Mouse (Mus musculus) bone marrow, adult 2 months (tissue): ENCODE measurements at regions not wholly inside any gene's neighbourhood (a gene's known extent, or its start where the extent isn't known, plus 50 kb on each side); places are given as distances from the start of the nearest gene placed in this dataset.

Experiments
- H3K27ac ChIP-seq: fragments of 200-500 bp; 2 replicates; pipeline ENCODE4 v1.5.1; 2012; ENCODE audit warnings: low read depth, mild to moderate bottlenecking, control low read depth, inconsistent platforms, low read length; ENCODE audit not compliant: control insufficient read depth, poor library complexity, insufficient read depth
- H3K4me1 ChIP-seq: fragments of 200-500 bp; 2 replicates; pipeline ENCODE4 v1.6.1; 2011; ENCODE audit warnings: low read length; ENCODE audit not compliant: control insufficient read depth, insufficient read depth
- H3K4me3 ChIP-seq: fragments of 200-500 bp; replicated peaks from 2 replicates; pipeline ENCODE3; 2011; ENCODE audit warnings: mild to moderate bottlenecking, low read depth, low read length, control low read depth; ENCODE audit not compliant: control insufficient read depth
- CTCF ChIP-seq: fragments of 200-500 bp; IDR thresholded peaks from 2 replicates; pipeline ENCODE4 v1.5.1; 2011; ENCODE audit warnings: low read length, control low read depth; ENCODE audit not compliant: control insufficient read depth, insufficient read depth
- POLR2A ChIP-seq: fragments of 200-500 bp; IDR thresholded peaks from 2 replicates; pipeline ENCODE4 v1.6.1; 2011; ENCODE audit warnings: low read depth, mild to moderate bottlenecking, control low read depth, low read length, borderline replicate concordance; ENCODE audit not compliant: control insufficient read depth
- WGBS: fragments of 180-500 bp; shearing (Covaris S2); methylation state at CpG from one replicate; pipeline ENCODE4 v1.1.7; 2018; 5-methylcytosine and 5-hydroxymethylcytosine counted together

- TF ChIP-seq CTCF (peak; percentile 24; the same call in 1 of the 2 replicates), POLR2A (no peak)
- H3K4me1 ChIP-seq = no peaks in the 10 kb centered on the region
- 87% methylated on average over 5 of the region's 5 CpGs for WGBS
- H3K4me3 ChIP-seq = no peak overlapping the region
- no peak overlapping the region for H3K27ac ChIP-seq
Observed at GRCm38 (mm10) chr19:56007433-56007832, 265.8 kb downstream of the Tcf7l2 start.

- H3K4me1 ChIP-seq = no peaks in the 10 kb centered on the region
- H3K27ac ChIP-seq = no peak overlapping the region
- TF ChIP-seq POLR2A (no peak), CTCF (no peak)
- 82% methylated on average over 7 of the region's 7 CpGs for WGBS
- no peak overlapping the region for H3K4me3 ChIP-seq
Observed at GRCm38 (mm10) chr19:56010766-56011165, 269.1 kb downstream of the Tcf7l2 start.

GRCm38 (mm10) chr19:56011292-56011691, 269.7 kb downstream of the Tcf7l2 start:
- H3K27ac ChIP-seq = no peak overlapping the region
- no peak for TF ChIP-seq POLR2A
- TF ChIP-seq CTCF = no peak
- H3K4me1 ChIP-seq = no peaks in the 10 kb centered on the region
- no peak overlapping the region for H3K4me3 ChIP-seq

- 76% methylated on average over 4 of the region's 4 CpGs for WGBS
Observed at GRCm38 (mm10) chr19:56016548-56017346, 270.2 kb upstream of the Habp2 start.

DNA sequence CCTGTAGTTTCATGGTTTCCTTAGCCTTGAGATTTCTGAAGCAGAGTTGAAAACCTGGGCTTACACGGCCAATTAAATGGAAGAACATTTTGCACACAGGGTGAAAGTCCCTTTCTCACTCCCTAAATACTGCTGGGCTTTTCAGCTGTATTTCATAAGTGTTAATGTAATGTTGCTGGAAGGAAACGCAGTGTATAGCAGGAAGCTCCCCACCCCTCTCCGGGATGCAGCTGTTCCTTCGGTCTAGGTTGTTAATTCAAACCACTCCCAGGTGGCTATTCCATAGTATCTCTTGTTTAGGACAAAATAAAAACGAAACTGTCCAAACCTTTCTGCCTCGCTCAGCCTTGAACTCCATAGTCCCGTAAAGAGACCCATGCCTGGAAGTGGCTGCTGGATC, 269.4 kb upstream of the Habp2 start:
- TF ChIP-seq CTCF = no peak
- TF ChIP-seq POLR2A = no peak
- 28% methylated on average over 7 of the region's 7 CpGs for WGBS
- no peak overlapping the region for H3K27ac ChIP-seq
- no peak overlapping the region for H3K4me3 ChIP-seq
- H3K4me1 ChIP-seq = no peaks in the 10 kb centered on the region; the same call in 1 of the 2 replicates

More at GRCm38 (mm10) chr19:56016548-56017346, 270.2 kb upstream of the Habp2 start:
- no peak for TF ChIP-seq POLR2A
- no peak for TF ChIP-seq CTCF
- Histone ChIP-seq H3K4me3 (no peak overlapping the region), H3K27ac (no peak overlapping the region), H3K4me1 (no peaks in the 10 kb centered on the region; the same call in 1 of the 2 replicates)

DNA sequence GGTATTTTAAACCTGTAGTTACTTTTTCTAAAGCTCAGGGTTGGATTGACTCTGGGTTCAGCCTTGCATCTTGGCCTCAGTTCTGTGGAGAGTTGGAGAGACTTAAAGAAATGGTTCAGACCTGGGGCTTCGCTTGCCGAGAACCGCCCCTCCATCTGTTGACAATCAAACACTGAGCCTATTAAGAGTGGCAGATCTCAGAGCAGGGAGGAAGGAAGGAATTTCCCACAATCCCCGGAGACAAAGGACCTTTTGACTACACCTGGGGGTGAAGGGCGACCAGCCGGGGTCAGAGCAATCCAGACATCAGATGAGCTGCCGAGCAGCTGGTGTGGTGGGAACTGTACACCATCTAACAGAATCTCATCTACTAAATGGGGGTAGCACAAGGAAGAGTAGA, 267.8 kb upstream of the Habp2 start:
- H3K4me1 ChIP-seq = no peaks in the 10 kb centered on the region; the same call in 1 of the 2 replicates
- WGBS = 74% methylated on average over 7 of the region's 7 CpGs
- no peak overlapping the region for H3K27ac ChIP-seq
- H3K4me3 ChIP-seq = no peak overlapping the region
- no peak for TF ChIP-seq CTCF

GRCm38 (mm10) chr19:56022348-56022747, 264.6 kb upstream of the Habp2 start:
- TF ChIP-seq CTCF (no peak), POLR2A (no peak)
- WGBS = 35% methylated on average over 6 of the region's 6 CpGs
- H3K4me1 ChIP-seq = no peaks in the 10 kb centered on the region
- no peak overlapping the region for H3K4me3 ChIP-seq
- no peak overlapping the region for H3K27ac ChIP-seq

GRCm38 (mm10) chr19:56024599-56024998, 262.3 kb upstream of the Habp2 start:
- Histone ChIP-seq H3K27ac (no peak overlapping the region), H3K4me1 (no peaks in the 10 kb centered on the region), H3K4me3 (no peak overlapping the region)
- TF ChIP-seq POLR2A (no peak), CTCF (no peak)
- WGBS = 83% methylated on average over 4 of the region's 4 CpGs

DNA sequence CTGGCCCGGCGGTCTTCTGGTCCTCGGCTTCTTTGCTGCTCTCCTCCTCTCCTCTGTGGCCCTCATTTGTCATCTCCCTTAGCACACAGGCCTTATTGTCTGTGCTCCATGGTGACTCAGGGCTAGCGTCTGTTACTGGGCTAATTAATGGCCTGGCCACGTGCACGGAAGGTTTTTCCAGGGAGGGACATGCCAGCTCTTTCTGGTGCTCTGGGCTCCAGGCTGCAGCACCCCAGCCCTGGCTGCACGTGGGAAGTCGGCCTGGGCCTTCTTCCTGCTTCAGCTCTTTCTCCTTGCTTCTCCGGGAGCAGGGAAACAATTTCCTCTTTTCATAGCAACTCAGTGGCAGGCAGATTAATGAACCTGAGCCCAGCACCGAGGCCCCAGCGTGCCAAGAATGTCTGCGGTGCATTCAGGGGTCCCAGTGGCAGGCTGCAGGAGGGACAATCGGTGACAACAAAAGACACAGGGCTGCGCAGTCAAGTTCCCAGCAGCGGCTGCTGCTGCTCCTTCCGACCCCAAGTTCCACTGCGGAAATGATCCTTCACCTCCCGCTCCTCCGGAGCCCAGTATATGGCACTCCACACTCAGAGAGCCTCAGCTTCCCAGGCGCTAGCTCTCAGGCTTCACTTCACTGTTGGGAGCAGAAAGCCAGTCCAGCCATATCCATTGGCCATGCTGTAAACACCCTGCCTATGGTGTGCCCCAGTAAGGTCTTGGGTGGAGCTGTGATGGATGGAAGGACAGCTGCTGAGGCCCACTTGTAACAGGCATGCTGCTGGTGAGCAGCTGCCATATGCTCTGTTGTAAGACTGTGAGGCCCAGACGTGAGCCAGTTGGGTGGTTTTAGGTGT, 257.3 kb upstream of the Habp2 start:
- TF ChIP-seq CTCF (no peak), POLR2A (no peak)
- H3K4me1 ChIP-seq = no peaks in the 10 kb centered on the region
- H3K4me3 ChIP-seq = no peak overlapping the region
- no peak overlapping the region for H3K27ac ChIP-seq
- WGBS = 53% methylated on average over 21 of the region's 21 CpGs
